Mouse (Mus musculus) intestine, embryonic 14.5 days (tissue): ENCODE measurements around the gene Dusp18. TPM values are rescaled to one million over a fixed set of nuclear protein-coding genes. Genes with fewer than 3 reads are reported as not detected.
A peak's percentile ranks its signal among the peaks of the same experiment; 100 is the strongest.

ENCODE experiments used
- ATAC-seq: fragments of 200-750 bp; cut with Nextera tagmentation; replicated peaks from 2 replicates; pipeline ENCODE4 v1.8.0; 2017; ENCODE audit warnings: low read depth, moderate number of reproducible peaks, moderate TSS enrichment, moderate library complexity; ENCODE audit not compliant: low FRiP score, low TSS enrichment
- DNase-seq: peaks from one replicate; pipeline ENCODE4 v3.0.0-alpha.2; 2018; ENCODE audit warnings: low spot score
- H3K27ac ChIP-seq: fragments of 300-500 bp; sonication (generic); 2 replicates; pipeline ENCODE4 v1.5.1; 2014; ENCODE audit warnings: low read depth, mild to moderate bottlenecking, control low read depth
- H3K27me3 ChIP-seq: fragments of 300-500 bp; sonication (generic); replicated peaks from 2 replicates; pipeline ENCODE4 v1.6.1; 2014; ENCODE audit warnings: low read length, control low read depth; ENCODE audit not compliant: control insufficient read depth, insufficient read depth
- H3K36me3 ChIP-seq: fragments of 300-500 bp; sonication (generic); 2 replicates; pipeline ENCODE4 v1.6.1; 2014; ENCODE audit warnings: low read length, control low read depth; ENCODE audit not compliant: control insufficient read depth, insufficient read depth
- H3K4me1 ChIP-seq: fragments of 300-500 bp; sonication (generic); replicated peaks from 2 replicates; pipeline ENCODE4 v1.6.1; 2014; ENCODE audit warnings: low read length, control low read depth, mixed read lengths; ENCODE audit not compliant: control insufficient read depth, insufficient read depth
- H3K4me2 ChIP-seq: fragments of 300-500 bp; sonication (generic); 2 replicates; pipeline ENCODE4 v1.6.1; 2014; ENCODE audit warnings: low read length
- H3K4me3 ChIP-seq: fragments of 300-500 bp; sonication (generic); 2 replicates; pipeline ENCODE4 v1.5.1; 2014; ENCODE audit warnings: low read depth, low read length, control low read depth, mixed read lengths
- H3K9ac ChIP-seq: fragments of 300-500 bp; sonication (generic); 2 replicates; pipeline ENCODE4 v1.6.1; 2014; ENCODE audit warnings: mild to moderate bottlenecking, low read length
- H3K9me3 ChIP-seq: fragments of 300-500 bp; sonication (generic); 2 replicates; pipeline ENCODE4 v1.6.1; 2016; ENCODE audit warnings: low read length, control low read depth; ENCODE audit not compliant: control insufficient read depth
- WGBS: fragments of 180-500 bp; shearing (Covaris S2); extraction: QIAGEN DNeasy Blood & Tissue Kit; methylation state at CpG from one replicate; pipeline ENCODE4 v1.1.7; 2014; 5-methylcytosine and 5-hydroxymethylcytosine counted together
- polyA plus RNA-seq: library from polyadenylated mRNA; unstranded; fragments of >200 nt; fragmentation: Nextera tagmentation; extraction: Ambion mirVana; gene quantifications from 2 replicates; pipeline ENCODE4 v1.2.1, GENCODE M21; 2014

Gene Dusp18
- polyA plus RNA-seq, 1 experiment from 2014 or later, result 8.3 TPM

GRCm38 (mm10) chr11:3854156-3854555, 40.9 kb upstream of the Dusp18 start:
- Histone ChIP-seq H3K4me3 (no peak overlapping the region), H3K9me3 (no peaks in the 10 kb centered on the region), H3K4me2 (no peak overlapping the region), H3K27ac (no peak overlapping the region), H3K4me1 (no peaks in the 10 kb centered on the region), H3K9ac (no peak overlapping the region), H3K27me3 (no peaks in the 10 kb centered on the region), H3K36me3 (no peaks in the 10 kb centered on the region)
- WGBS, result 89% methylated on average over 3 of the region's 3 CpGs
- ATAC-seq (no peak), DNase-seq (no peak)

- WGBS, result 88% methylated on average over 5 of the region's 5 CpGs
- Histone ChIP-seq H3K36me3 (no peaks in the 10 kb centered on the region), H3K9me3 (no peaks in the 10 kb centered on the region), H3K27me3 (no peaks in the 10 kb centered on the region), H3K9ac (no peak overlapping the region), H3K4me3 (no peak overlapping the region), H3K27ac (no peak overlapping the region), H3K4me2 (no peak overlapping the region), H3K4me1 (no peaks in the 10 kb centered on the region)
- DNase-seq, result no peak
- no peak for ATAC-seq
Observed at GRCm38 (mm10) chr11:3855846-3856245, 39.2 kb upstream of the Dusp18 start.

GRCm38 (mm10) chr11:3857902-3858301, 37.1 kb upstream of the Dusp18 start:
- Histone ChIP-seq H3K4me1 (no peaks in the 10 kb centered on the region), H3K27me3 (peaks cover 8% of the 10 kb centered on the region), H3K27ac (no peak overlapping the region), H3K4me2 (no peak overlapping the region), H3K9ac (no peak overlapping the region), H3K9me3 (no peaks in the 10 kb centered on the region), H3K4me3 (no peak overlapping the region), H3K36me3 (no peaks in the 10 kb centered on the region)
- no peak for ATAC-seq
- DNase-seq, result no peak
- WGBS, result 77% methylated on average over 5 of the region's 5 CpGs

- no peaks in the 10 kb centered on the region for H3K36me3 ChIP-seq
- WGBS, result 94% methylated on average over 4 of the region's 4 CpGs
Observed at GRCm38 (mm10) chr11:3859778-3860177, 35.3 kb upstream of the Dusp18 start.

GRCm38 (mm10) chr11:3860361-3860760, 34.7 kb upstream of the Dusp18 start:
- Histone ChIP-seq H3K4me1 (0 out of 2 replicates have a peak, but pooled peaks cover 4% of the 10 kb centered on the region), H3K4me3 (no peak overlapping the region), H3K9me3 (no peaks in the 10 kb centered on the region), H3K27ac (no peak overlapping the region), H3K9ac (no peak overlapping the region), H3K4me2 (no peak overlapping the region), H3K36me3 (no peaks in the 10 kb centered on the region), H3K27me3 (peaks cover 12% of the 10 kb centered on the region)
- 68% methylated on average over 4 of the region's 4 CpGs for WGBS
- ATAC-seq, result no peak
- no peak for DNase-seq

More at GRCm38 (mm10) chr11:3859778-3860177, 35.3 kb upstream of the Dusp18 start:
- ATAC-seq (no peak), DNase-seq (no peak)
- Histone ChIP-seq H3K4me1 (0 out of 2 replicates have a peak, but pooled peaks cover 4% of the 10 kb centered on the region), H3K27me3 (peaks cover 12% of the 10 kb centered on the region), H3K4me3 (no peak overlapping the region), H3K27ac (no peak overlapping the region), H3K4me2 (no peak overlapping the region), H3K9ac (no peak overlapping the region), H3K9me3 (no peaks in the 10 kb centered on the region)

- Histone ChIP-seq H3K9me3 (no peaks in the 10 kb centered on the region), H3K27ac (no peak overlapping the region), H3K36me3 (no peaks in the 10 kb centered on the region), H3K27me3 (peaks cover 12% of the 10 kb centered on the region), H3K4me1 (0 out of 2 replicates have a peak, but pooled peaks cover 4% of the 10 kb centered on the region), H3K9ac (peak overlapping the region; percentile 29; the same call in 1 of the 2 replicates), H3K4me2 (peak overlapping the region; percentile 86), H3K4me3 (peak overlapping the region; percentile 34; the same call in 1 of the 2 replicates)
- no peak for ATAC-seq
- WGBS, result 76% methylated on average over 19 of the region's 19 CpGs
- DNase-seq, result peak; percentile 52
Observed at GRCm38 (mm10) chr11:3862661-3863453, 32.2 kb upstream of the Dusp18 start.

- H3K9ac ChIP-seq, result peak within 1 kb of the TSS; percentile 29; the same call in 1 of the 2 replicates
- ATAC-seq (peak; percentile 93), DNase-seq (peak; percentile 92)
- peaks cover 12% of the 10 kb centered on the region for H3K27me3 ChIP-seq
- H3K9me3 ChIP-seq, result no peaks in the 10 kb centered on the region
- H3K4me1 ChIP-seq, result 0 out of 2 replicates have a peak, but pooled peaks cover 4% of the 10 kb centered on the region
- WGBS, result 5% methylated on average over 51 of the region's 58 CpGs
- H3K4me2 ChIP-seq, result peak within 1 kb of the TSS; percentile 86
- no peak within 1 kb of the TSS for H3K27ac ChIP-seq
- peak within 1 kb of the TSS; percentile 34 for H3K4me3 ChIP-seq
- H3K36me3 ChIP-seq, result no peaks in the 10 kb centered on the region
Observed at GRCm38 (mm10) chr11:3863454-3864112, 31.5 kb upstream of the Dusp18 start, which contains the start of gene Osbp2. TSS of gene Osbp2 (minus strand) at chr11:3863903.

- H3K4me3 ChIP-seq, result peak overlapping the region; percentile 34
- no peak for ATAC-seq
- 0 out of 2 replicates have a peak, but pooled peaks cover 4% of the 10 kb centered on the region for H3K4me1 ChIP-seq
- H3K27ac ChIP-seq, result no peak overlapping the region
- no peaks in the 10 kb centered on the region for H3K36me3 ChIP-seq
- H3K4me2 ChIP-seq, result peak overlapping the region; percentile 86
- no peak overlapping the region for H3K9ac ChIP-seq
- peaks cover 12% of the 10 kb centered on the region for H3K27me3 ChIP-seq
- no peak for DNase-seq
- 37% methylated on average over 6 of the region's 6 CpGs for WGBS
- no peaks in the 10 kb centered on the region for H3K9me3 ChIP-seq
Observed at GRCm38 (mm10) chr11:3864343-3864742, 30.7 kb upstream of the Dusp18 start.
